Mouse (Mus musculus) layer of hippocampus, postnatal 14 days (tissue): ENCODE measurements at regions not wholly inside any gene's neighbourhood (a gene's known extent, or its start where the extent isn't known, plus 50 kb on each side); places are given as distances from the start of the nearest gene placed in this dataset.

ENCODE experiments used
- DNase-seq, 2 experiments: peaks; one replicate each; pipeline ENCODE4 v3.0.0; 2021 to 2022; ENCODE audit warnings: low spot score in 2 of 2, mixed read lengths in 1 of 2

- DNase-seq: peak in 1 of 2 experiments; percentile 8
These were observed 158.7 kb upstream of the Tmtc1 start for GRCm38 (mm10) chr6:148602894-148603293.

DNA sequence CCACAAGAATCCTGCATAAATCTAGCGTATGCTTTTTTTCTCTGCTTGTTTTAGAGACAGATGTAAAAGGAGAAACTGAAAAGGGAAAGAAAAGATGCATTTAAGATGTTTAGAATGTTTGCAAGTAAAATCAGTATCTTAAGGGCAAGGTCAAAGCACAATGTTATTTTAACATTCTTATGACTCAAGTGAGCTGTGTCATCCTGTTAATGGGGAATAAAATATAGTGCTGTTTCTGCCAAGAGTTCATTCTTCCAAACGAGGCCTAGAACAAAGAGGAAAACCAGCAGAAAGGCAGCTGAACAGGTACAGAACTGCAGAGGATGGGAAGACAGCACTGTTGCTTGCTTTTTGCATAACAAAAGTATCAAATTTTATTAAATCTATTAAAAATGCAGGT lies 156.7 kb upstream of the Tmtc1 start:
- DNase-seq: no peak

DNA sequence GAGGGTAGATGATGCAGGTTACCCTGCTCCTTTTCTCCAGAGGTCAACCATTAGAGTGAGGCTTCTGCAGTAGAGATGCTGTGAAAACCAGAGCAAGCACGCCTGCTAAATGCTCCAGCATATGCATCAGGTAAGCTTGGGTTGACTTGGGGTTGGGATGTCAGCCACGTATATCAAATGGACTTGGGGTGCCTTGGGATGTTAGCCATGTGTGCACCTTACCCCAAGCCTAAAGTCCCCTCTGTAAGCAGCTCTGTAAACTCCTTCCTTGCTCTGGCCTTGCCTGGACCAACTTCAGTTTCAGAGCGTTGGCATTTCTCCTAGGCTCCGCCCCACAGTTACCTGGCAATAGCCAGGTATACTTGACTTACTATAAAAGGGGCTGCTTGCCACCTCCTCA lies 155.3 kb upstream of the Tmtc1 start:
- DNase-seq: no peak

DNA sequence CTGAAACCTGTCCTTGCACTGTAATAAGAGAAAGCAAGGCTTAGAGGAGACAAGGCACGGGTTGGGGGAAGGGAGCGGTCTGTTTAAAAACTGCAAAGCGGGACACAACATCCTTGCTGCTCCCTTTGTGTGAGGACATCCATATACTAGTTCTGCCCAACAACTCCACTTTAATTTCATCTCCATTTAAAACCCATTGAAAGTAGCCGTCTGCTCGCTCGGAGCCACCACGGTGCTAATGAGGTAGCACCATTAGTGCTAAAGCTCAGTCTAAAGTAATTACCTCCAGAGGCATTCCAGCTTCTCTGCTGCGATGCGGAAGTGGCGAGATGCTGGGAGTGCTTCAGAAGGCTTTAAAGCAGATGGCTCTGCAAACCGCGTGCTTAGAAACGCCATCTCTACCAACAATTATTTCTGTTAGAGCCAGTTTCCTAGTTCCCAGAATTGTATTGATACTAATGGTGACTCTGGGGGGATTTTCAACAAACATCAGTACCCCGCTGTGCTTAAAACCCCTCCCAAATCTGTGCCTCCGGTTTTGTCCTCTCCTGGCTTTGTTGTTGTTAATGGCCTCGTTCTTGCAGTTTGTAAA lies 154.7 kb upstream of the Tmtc1 start:
- peak; percentile 20 to 28 for DNase-seq

GRCm38 (mm10) chr6:148595009-148595770 lies 151.0 kb upstream of the Tmtc1 start:
- no peak for DNase-seq

DNA sequence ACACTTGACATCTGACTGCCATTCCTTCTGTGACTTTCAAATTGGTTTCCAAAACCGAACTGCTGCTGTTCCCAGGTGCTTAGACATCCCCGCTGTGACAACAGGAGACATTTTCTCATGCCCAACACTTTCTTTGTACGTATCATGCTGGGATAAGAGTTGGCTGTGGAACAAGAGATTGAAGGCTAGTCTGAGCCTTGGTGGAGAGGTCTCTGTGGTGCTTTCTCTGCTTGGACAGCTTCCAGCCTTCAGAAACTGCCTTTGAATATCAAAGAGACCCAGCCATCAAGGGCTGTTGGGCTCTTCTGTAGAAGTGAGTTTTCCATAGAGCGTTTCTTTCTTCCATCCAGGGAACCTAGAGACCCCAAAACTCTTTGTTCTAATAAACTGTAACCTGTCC lies 144.8 kb upstream of the Tmtc1 start:
- DNase-seq: peak in 1 of 2 experiments; percentile 9

- DNase-seq: no peak
These were observed 142.5 kb upstream of the Tmtc1 start for GRCm38 (mm10) chr6:148586439-148587321.

DNA sequence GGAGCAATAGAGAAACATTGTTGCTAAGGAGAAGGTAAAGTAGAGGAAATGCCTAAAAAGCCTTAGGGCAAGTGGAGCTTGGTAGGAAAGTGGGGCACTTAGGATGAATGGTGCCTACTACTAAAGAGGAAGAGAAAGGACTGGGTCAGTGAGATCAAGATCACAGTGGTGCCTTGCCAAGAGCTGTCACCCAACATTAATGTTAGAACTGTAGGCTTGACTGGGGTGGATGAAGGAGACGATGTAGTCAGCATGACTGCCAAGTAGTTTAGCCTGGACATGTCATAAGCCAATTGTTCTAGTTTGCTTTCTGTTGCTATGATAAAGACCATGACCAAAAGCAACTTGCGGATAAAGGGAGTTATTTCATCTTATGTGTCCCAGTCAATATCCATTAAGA lies 139.9 kb upstream of the Tmtc1 start:
- DNase-seq: no peak

- no peak for DNase-seq
These were observed 134.1 kb upstream of the Tmtc1 start for GRCm38 (mm10) chr6:148578281-148578680.

GRCm38 (mm10) chr6:148577663-148578062 lies 133.5 kb upstream of the Tmtc1 start:
- no peak for DNase-seq

DNA sequence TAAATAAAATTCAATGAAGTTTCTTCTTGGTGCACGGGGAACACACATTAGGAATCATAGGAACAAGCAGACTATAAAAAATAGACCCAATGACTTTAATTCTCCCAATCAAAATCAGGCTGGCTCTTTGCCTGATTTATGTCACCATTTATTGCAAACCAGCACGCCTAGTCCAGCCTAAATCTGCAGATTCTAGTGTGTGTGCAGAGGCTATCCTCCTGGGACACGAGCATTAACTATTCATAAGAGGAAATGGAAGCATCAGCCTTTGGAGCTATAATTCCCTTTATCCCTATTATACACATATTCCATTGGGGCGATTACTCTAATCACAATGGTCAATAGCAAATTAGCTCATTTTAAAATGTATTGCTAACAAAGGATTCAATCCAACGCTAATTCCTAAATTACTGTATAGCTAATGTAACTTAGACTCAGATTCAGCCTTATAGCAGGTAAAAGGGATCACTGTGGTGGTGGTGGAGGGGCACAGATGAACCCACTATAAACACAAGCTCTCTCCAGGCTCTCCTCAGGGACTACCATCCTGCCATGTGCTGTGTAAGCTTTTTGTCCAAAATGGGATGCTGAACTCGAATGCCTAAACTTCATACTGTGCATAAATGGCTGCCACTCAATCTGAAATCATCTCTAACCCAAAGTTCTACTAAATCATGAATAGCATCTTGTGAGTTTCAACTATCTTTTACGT lies 130.7 kb upstream of the Tmtc1 start:
- DNase-seq: no peak

DNA sequence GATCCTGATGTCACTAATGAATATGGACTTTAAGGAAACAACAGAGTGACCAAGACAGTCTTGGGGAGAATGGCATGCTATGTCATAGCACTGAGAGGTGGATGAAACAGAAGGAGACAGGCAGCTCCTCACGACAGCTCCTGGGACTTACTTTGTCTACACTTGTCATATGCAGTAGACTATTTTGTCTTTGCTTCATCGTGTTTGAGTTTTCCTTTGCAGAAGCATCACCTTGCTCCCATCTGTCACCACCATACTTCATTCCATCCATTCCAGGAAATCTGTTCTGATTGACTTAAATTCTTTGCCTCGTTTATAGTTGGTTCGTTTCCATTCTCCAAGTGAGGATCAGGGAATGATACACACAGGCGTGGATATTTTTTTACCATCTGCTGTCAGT lies 128.0 kb upstream of the Tmtc1 start:
- DNase-seq: no peak

DNA sequence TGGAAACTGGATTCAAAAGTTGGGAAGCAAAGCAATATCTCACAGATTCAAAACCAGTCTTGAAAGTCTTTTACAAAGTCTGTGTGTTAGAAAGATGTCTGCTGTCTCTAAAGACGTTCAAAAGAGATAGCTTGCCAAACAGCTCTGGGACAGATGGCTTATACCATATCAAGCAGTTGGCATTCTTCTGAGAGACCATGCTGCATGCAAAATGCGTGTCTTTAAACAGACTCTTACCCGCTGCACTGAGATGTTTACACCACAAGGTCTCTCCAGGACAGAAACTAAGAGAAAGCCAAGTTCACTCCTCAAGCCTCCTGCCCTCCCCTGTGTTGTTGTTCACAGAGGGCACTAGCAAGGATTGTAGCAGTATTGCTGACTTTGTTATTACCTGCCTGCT lies 127.5 kb upstream of the Tmtc1 start:
- DNase-seq: peak in 1 of 2 experiments; percentile 62

GRCm38 (mm10) chr6:148564146-148564545 lies 120.0 kb upstream of the Tmtc1 start:
- DNase-seq: no peak

- no peak for DNase-seq
These were observed 118.1 kb upstream of the Tmtc1 start for GRCm38 (mm10) chr6:148562206-148562708.

DNA sequence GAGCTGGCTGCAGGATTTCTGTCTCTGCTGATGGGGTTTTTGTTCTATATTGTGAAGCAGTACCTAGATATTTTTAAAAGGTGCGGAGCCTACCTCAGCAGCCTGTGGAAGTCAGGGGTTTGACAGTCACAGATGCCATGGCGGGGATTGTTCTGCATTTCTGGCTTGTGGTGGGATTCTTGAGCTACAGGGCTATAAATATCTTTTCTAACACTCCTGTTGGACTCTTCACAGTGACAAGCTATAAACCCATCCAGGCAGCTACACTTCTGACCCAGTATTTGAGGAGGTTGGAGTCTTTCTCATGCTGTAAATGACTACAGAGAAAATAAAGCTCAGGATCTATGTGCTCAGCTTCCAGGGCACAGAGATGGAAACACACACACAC lies 112.3 kb upstream of the Tmtc1 start:
- DNase-seq: no peak

GRCm38 (mm10) chr6:148555651-148556483 lies 111.7 kb upstream of the Tmtc1 start:
- DNase-seq: peak in 1 of 2 experiments; percentile 62

DNA sequence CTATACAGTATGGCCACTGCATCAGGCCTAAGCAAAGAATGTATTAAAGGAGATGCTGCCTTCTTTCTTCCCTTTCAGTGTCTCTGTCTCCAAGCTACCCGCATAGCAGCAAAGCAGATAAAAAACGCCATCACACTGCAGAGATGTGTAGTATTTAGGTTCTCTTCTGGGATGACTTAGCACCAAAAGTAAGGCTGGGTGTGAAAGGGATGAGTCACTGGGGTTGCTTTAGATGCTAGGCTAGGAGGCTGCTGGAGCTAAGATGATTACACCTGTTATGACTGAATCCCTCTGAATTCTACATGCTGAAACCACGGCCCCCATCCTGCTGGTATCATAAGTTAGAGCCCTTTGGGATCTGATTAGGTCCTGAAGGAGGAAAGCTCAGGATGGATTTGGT lies 110.3 kb upstream of the Tmtc1 start:
- no peak for DNase-seq

DNA sequence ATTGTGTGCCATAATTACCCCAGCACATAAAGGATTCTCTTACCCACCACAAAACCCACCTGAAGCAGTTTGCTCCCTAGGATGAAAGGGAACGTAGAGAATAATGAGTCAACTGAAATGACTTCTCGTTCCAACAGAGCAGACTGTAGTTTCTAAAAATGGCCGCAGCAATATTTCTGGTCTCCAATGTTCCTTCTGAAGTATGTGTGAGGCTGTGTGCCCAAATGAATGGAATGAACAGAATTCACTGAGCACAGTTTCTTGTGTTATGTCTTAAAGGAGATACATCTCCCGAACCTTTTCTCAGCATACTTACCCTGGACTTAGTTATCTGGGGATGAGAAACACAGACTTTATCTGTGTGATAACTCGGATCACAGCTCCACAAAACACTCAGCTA lies 109.4 kb upstream of the Tmtc1 start:
- peak in 1 of 2 experiments; percentile 29 for DNase-seq

GRCm38 (mm10) chr6:148551097-148551496 lies 106.9 kb upstream of the Tmtc1 start:
- DNase-seq: no peak
